Mouse (Mus musculus) liver, embryonic 14.5 days (tissue): ENCODE measurements around the gene Ppargc1a.

Source experiments
- CTCF ChIP-seq: IDR thresholded peaks from 2 replicates; pipeline ENCODE4 v1.5.1; 2016; ENCODE audit warnings: antibody characterized with exemption, low read depth, control low read depth
- EP300 ChIP-seq: IDR thresholded peaks from 2 replicates; pipeline ENCODE4 v1.6.1; 2016; ENCODE audit warnings: antibody characterized with exemption, low read depth

- TF ChIP-seq CTCF: no peak
- no peak for TF ChIP-seq EP300
These were observed 14.3 kb downstream of the Ppargc1a start for GRCm38 (mm10) chr5:51553251-51553650.
